Mouse (Mus musculus) lung, postnatal 25 days (tissue): ENCODE data around the gene Dact3.

Experiments used
- DNase-seq: peaks from one replicate; pipeline ENCODE4 v3.0.0; 2022; ENCODE audit warnings: low spot score

Gene Dact3

GRCm38 (mm10) chr7:16875310-16875325 is at the start of gene Dact3:
TSS of gene Dact3 (plus strand) at chr7:16875317.
- DNase-seq: no peak

GRCm38 (mm10) chr7:16825785-16826184 is 49.3 kb upstream of the Dact3 start:
- peak; percentile 67 for DNase-seq

GRCm38 (mm10) chr7:16826571-16826970 is 48.5 kb upstream of the Dact3 start:
- DNase-seq: no peak

- no peak for DNase-seq
Measured at GRCm38 (mm10) chr7:16827274-16827673, 47.8 kb upstream of the Dact3 start.

- no peak for DNase-seq
Measured at GRCm38 (mm10) chr7:16830449-16830848, 44.7 kb upstream of the Dact3 start.

GRCm38 (mm10) chr7:16837916-16838803 is 37.0 kb upstream of the Dact3 start:
- no peak for DNase-seq

GRCm38 (mm10) chr7:16838804-16839426 is 36.2 kb upstream of the Dact3 start:
- no peak for DNase-seq

- DNase-seq: no peak
Measured at GRCm38 (mm10) chr7:16839427-16840108, 35.5 kb upstream of the Dact3 start.

GRCm38 (mm10) chr7:16840109-16840491 is 35.0 kb upstream of the Dact3 start:
- DNase-seq: no peak

GRCm38 (mm10) chr7:16841078-16841477 is 34.0 kb upstream of the Dact3 start:
- no peak for DNase-seq

GRCm38 (mm10) chr7:16841561-16842560 is 33.3 kb upstream of the Dact3 start:
- peak; percentile 58 for DNase-seq

- DNase-seq: peak; percentile 95
Measured at GRCm38 (mm10) chr7:16842645-16843063, 32.5 kb upstream of the Dact3 start, which contains the start of gene Prkd2. TSS of gene Prkd2 (plus strand) at chr7:16842902.

- DNase-seq: peak; percentile 66
Measured at GRCm38 (mm10) chr7:16843441-16844171, 31.5 kb upstream of the Dact3 start.

- no peak for DNase-seq
Measured at GRCm38 (mm10) chr7:16844696-16845071, 30.4 kb upstream of the Dact3 start.

GRCm38 (mm10) chr7:16845072-16845819 is 29.9 kb upstream of the Dact3 start:
- DNase-seq: peak; percentile 79

- no peak for DNase-seq
Measured at GRCm38 (mm10) chr7:16845820-16846167, 29.3 kb upstream of the Dact3 start.

- DNase-seq: no peak
Measured at GRCm38 (mm10) chr7:16846775-16847174, 28.3 kb upstream of the Dact3 start.

- DNase-seq: no peak
Measured at GRCm38 (mm10) chr7:16847507-16847906, 27.6 kb upstream of the Dact3 start.

GRCm38 (mm10) chr7:16848579-16848978 is 26.5 kb upstream of the Dact3 start:
- DNase-seq: peak; percentile 30

GRCm38 (mm10) chr7:16851636-16852035 is 23.5 kb upstream of the Dact3 start:
- DNase-seq: no peak

GRCm38 (mm10) chr7:16853302-16853831 is 21.8 kb upstream of the Dact3 start:
- peak; percentile 48 for DNase-seq
